Mouse (Mus musculus): ENCODE data around the gene Ints6. TPM values are rescaled to one million over a fixed set of nuclear protein-coding genes. Genes with fewer than 3 reads are reported as not detected.

Ints6 gene
- polyA plus RNA-seq, 1 experiment from 2014 or later, result 12.6 TPM

DNA sequence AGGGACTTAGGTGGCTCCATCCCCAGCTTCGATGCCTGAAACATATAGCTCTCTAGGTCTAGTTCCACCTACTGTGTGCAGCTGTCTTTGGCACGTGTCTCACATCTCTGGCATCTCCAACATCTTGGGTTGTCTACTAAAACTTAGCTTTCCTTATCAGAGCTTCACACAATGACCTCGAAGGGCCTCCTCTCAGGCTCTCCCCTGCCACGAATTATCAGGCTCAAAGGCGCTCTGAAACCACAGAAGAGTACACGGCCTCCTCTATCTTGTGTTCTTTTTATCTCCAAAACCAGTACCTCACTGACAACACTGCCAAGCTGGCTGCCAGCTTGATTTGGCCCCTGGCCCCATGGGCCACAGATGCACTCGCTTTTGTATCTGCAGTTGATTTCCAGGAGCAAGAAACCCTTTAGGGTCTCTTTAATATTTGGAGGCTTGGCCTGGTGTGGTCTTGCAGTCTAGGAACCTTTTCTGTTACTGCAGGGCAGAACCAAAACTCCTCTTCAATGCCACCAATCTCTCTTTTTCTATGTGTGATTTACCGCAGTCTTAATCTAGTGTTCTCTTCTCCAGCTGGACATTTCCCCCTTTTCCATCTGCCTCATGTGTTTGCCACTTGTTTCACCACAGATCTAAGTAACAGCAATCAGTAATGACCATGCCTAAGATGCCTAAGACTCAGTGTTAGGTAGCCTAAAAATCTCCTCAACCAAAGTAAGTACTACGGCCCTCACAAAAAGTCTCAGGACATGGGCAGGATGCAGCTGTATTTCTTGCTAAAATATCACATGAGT, 19.7 kb upstream of the Ints6 start:
- H3K9ac ChIP-seq (ENCODE audit: low read depth, low read length), result no peak overlapping the region
- H3K9me3 ChIP-seq (ENCODE audit: control insufficient read depth, low read length), result no peaks in the 10 kb centered on the region
- no peak overlapping the region for H3K4me2 ChIP-seq (ENCODE audit: low read length)
- H3K27ac ChIP-seq (ENCODE audit: low read depth, low read length), result no peak overlapping the region
- H3K36me3 ChIP-seq (ENCODE audit: control insufficient read depth, insufficient read depth, low read length), result no peaks in the 10 kb centered on the region
- no peak overlapping the region for H3K4me3 ChIP-seq (ENCODE audit: low read length)
- no peaks in the 10 kb centered on the region for H3K4me1 ChIP-seq (ENCODE audit: control insufficient read depth, insufficient read depth, low read depth, low read length)
- WGBS, result 87% methylated on average over 9 of the region's 9 CpGs
- no peaks in the 10 kb centered on the region for H3K27me3 ChIP-seq (replicated peaks; ENCODE audit: control insufficient read depth, insufficient read depth, low read length)
- no peak for ATAC-seq

DNA sequence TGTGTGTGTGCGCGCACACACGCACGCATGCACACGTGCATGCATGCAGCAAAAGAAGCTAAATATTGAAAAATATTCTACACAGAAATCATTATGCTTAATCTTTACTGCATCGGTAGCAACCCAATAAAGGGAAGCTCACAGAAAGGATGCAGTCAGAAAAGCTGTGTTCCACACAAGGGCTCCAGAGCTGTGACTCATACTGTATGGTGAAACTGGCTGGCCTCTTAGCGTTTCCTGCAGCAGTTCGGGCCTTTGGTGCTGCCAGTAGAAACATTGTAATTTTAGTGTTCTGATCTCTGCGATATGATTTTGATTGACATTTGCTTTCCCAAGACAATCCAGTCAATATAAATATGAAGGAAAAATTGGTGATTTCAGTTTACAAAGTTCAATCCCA, 17.1 kb upstream of the Ints6 start:
- H3K4me1 ChIP-seq (ENCODE audit: control insufficient read depth, insufficient read depth, low read depth, low read length), result no peaks in the 10 kb centered on the region
- no peak for ATAC-seq
- no peaks in the 10 kb centered on the region for H3K27me3 ChIP-seq (replicated peaks; ENCODE audit: control insufficient read depth, insufficient read depth, low read length)
- H3K9me3 ChIP-seq (ENCODE audit: control insufficient read depth, low read length), result no peaks in the 10 kb centered on the region
- 95% methylated on average over 9 of the region's 9 CpGs for WGBS
- no peak overlapping the region for H3K27ac ChIP-seq (ENCODE audit: low read depth, low read length)
- H3K9ac ChIP-seq (ENCODE audit: low read depth, low read length), result no peak overlapping the region
- H3K36me3 ChIP-seq (ENCODE audit: control insufficient read depth, insufficient read depth, low read length), result no peaks in the 10 kb centered on the region
- no peak overlapping the region for H3K4me3 ChIP-seq (ENCODE audit: low read length)
- H3K4me2 ChIP-seq (ENCODE audit: low read length), result no peak overlapping the region

DNA sequence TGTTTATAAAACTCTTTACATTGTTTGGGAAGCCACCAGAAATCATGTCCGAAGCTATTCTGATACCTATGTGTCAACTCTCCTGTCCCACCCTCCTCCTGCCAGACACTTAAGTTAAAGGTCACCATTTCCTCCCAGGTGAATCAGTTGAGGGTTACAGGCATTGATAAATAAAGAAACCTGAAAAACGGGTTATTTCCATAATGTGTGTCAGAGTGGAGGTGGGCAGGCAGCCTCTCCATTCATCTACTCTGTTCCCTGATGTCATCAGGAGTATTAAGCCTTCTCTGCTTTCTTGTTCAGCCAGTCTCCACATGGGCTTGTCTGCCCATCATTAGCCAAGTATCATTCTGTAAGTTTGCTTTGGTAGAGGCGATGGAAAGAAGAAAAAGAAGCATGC, 14.1 kb upstream of the Ints6 start:
- no peak overlapping the region for H3K4me2 ChIP-seq (ENCODE audit: low read length)
- H3K4me3 ChIP-seq (ENCODE audit: low read length), result no peak overlapping the region
- H3K27ac ChIP-seq (ENCODE audit: low read depth, low read length), result no peak overlapping the region
- 85% methylated on average over 3 of the region's 3 CpGs for WGBS
- no peaks in the 10 kb centered on the region for H3K4me1 ChIP-seq (ENCODE audit: control insufficient read depth, insufficient read depth, low read depth, low read length)
- no peak overlapping the region for H3K9ac ChIP-seq (ENCODE audit: low read depth, low read length)
- no peaks in the 10 kb centered on the region for H3K27me3 ChIP-seq (replicated peaks; ENCODE audit: control insufficient read depth, insufficient read depth, low read length)
- no peaks in the 10 kb centered on the region for H3K9me3 ChIP-seq (ENCODE audit: control insufficient read depth, low read length)
- no peaks in the 10 kb centered on the region for H3K36me3 ChIP-seq (ENCODE audit: control insufficient read depth, insufficient read depth, low read length)
- no peak for ATAC-seq

DNA sequence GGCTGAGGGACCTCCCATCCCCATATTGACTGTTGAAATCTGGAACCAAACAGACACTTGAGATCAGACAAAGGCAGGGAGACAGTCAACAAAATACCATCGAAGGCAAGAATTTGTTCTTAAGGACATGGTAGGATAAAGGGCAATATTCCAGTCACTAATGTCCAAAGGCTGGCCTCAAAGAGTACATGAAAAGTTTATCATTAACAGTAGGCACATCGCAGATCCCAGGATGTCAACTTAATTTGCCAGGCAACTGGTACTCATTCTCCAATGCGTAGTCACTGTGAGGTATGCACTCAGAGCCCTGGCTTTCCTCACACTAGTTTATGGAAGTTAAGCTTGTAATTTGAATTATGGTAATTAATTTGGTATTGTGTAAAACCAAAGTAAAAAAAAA, 13.3 kb upstream of the Ints6 start:
- Histone ChIP-seq H3K4me1 (ENCODE audit: control insufficient read depth, insufficient read depth, low read depth, low read length) (no peaks in the 10 kb centered on the region), H3K4me2 (ENCODE audit: low read length) (no peak overlapping the region), H3K4me3 (ENCODE audit: low read length) (no peak overlapping the region), H3K9ac (ENCODE audit: low read depth, low read length) (no peak overlapping the region), H3K27me3 (replicated peaks; ENCODE audit: control insufficient read depth, insufficient read depth, low read length) (no peaks in the 10 kb centered on the region), H3K27ac (ENCODE audit: low read depth, low read length) (no peak overlapping the region), H3K36me3 (ENCODE audit: control insufficient read depth, insufficient read depth, low read length) (no peaks in the 10 kb centered on the region), H3K9me3 (ENCODE audit: control insufficient read depth, low read length) (no peaks in the 10 kb centered on the region)
- WGBS, result 89% methylated on average over 3 of the region's 3 CpGs
- no peak for ATAC-seq

DNA sequence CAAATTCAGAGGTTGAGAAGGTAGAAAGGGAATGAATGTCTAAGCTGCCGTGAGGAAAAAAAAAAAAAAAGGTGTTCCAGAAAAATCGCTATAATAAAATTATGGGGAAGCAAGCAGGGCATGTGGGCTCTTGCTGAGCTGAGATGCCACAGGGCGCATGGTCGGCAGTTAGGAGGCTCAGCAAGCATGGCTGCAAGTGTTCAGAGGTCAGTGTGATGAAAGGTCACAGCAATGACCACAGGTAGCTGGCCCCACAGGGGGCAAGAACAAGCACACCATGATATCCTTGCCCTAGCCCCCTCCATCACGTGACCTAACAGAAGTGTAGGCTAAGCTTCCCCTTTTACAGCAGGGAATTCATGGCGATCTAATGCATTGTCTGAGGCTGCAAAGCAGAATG, 12.8 kb upstream of the Ints6 start:
- no peaks in the 10 kb centered on the region for H3K4me1 ChIP-seq (ENCODE audit: control insufficient read depth, insufficient read depth, low read depth, low read length)
- H3K9ac ChIP-seq (ENCODE audit: low read depth, low read length), result no peak overlapping the region
- H3K27ac ChIP-seq (ENCODE audit: low read depth, low read length), result no peak overlapping the region
- no peak for ATAC-seq
- H3K4me2 ChIP-seq (ENCODE audit: low read length), result no peak overlapping the region
- H3K27me3 ChIP-seq (replicated peaks; ENCODE audit: control insufficient read depth, insufficient read depth, low read length), result no peaks in the 10 kb centered on the region
- 85% methylated on average over 6 of the region's 6 CpGs for WGBS
- no peaks in the 10 kb centered on the region for H3K9me3 ChIP-seq (ENCODE audit: control insufficient read depth, low read length)
- no peak overlapping the region for H3K4me3 ChIP-seq (ENCODE audit: low read length)
- H3K36me3 ChIP-seq (ENCODE audit: control insufficient read depth, insufficient read depth, low read length), result no peaks in the 10 kb centered on the region

DNA sequence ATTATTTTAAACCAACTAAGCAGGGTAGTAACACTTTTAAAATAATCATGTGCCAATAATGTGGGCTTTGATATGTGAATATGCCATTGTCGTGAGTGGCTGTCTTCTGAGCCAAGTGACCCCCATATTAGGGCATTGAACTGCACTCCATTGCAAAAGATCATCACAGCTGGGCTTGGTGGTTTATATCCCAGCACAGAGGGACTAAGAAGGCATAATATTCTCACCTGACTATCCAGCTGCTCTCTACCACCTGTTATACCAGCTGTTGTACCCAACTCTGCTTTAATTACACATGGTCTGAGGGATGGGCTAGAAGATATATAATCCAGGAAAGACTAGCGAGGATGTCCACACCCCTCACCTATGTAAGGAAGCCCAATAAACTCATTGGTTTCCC, 4.4 kb upstream of the Ints6 start:
- H3K9me3 ChIP-seq (ENCODE audit: control insufficient read depth, low read length), result no peaks in the 10 kb centered on the region
- H3K27me3 ChIP-seq (replicated peaks; ENCODE audit: control insufficient read depth, insufficient read depth, low read length), result no peaks in the 10 kb centered on the region
- no peaks in the 10 kb centered on the region for H3K4me1 ChIP-seq (ENCODE audit: control insufficient read depth, insufficient read depth, low read depth, low read length)
- no peak overlapping the region for H3K4me2 ChIP-seq (ENCODE audit: low read length)
- no peaks in the 10 kb centered on the region for H3K36me3 ChIP-seq (ENCODE audit: control insufficient read depth, insufficient read depth, low read length)
- no peak overlapping the region for H3K4me3 ChIP-seq (ENCODE audit: low read length)
- no peak overlapping the region for H3K9ac ChIP-seq (ENCODE audit: low read depth, low read length)
- no peak overlapping the region for H3K27ac ChIP-seq (ENCODE audit: low read depth, low read length)
- no peak for ATAC-seq
- WGBS, result 85% methylated on average over 2 of the region's 2 CpGs

DNA sequence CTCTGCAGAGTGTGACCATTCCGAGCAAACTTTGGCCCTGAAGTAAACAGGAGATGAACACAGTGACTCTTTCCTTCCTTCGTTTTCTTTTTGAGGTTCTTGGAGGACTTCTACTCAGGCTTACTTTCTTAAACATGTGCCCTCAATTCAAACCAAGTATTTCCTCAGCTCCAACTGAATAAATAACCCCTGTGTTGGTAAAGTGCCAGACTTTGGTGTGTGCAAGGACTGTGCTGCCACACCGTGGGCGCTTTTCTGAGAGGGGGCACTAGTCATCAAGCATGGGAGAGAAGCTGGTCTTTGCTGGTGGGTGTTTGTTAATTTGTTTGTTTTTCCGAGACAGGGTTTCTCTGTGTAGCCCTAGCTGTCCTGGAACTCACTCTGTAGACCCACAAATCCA, 3.4 kb upstream of the Ints6 start:
- Histone ChIP-seq H3K36me3 (ENCODE audit: control insufficient read depth, insufficient read depth, low read length) (no peaks in the 10 kb centered on the region), H3K4me1 (ENCODE audit: control insufficient read depth, insufficient read depth, low read depth, low read length) (peaks cover 2% of the 10 kb centered on the region), H3K4me3 (ENCODE audit: low read length) (no peak overlapping the region), H3K4me2 (ENCODE audit: low read length) (no peak overlapping the region), H3K9me3 (ENCODE audit: control insufficient read depth, low read length) (no peaks in the 10 kb centered on the region), H3K27me3 (replicated peaks; ENCODE audit: control insufficient read depth, insufficient read depth, low read length) (no peaks in the 10 kb centered on the region), H3K9ac (ENCODE audit: low read depth, low read length) (no peak overlapping the region), H3K27ac (ENCODE audit: low read depth, low read length) (no peak overlapping the region)
- ATAC-seq, result no peak
- WGBS, result 73% methylated on average over 5 of the region's 5 CpGs

DNA sequence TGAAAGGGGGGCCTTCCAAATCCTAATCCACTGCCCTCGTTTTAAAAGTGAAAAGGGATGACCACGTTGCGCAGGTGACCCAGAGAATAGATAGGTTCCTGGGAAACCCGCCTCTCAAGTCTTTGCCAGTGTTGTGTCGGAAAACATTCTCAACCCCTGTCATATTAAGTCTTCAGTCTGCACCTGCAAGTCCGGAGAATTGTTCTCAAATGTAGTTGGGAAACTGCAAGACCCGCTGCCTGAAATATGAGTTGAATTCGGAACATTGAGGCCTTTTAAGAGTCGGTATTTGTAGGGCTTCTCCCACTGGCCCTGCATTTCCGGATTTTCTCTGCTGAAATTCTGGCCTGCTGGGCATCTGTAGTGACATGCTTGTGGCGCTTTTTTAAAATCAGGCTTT, 974 bp upstream of the Ints6 start:
- WGBS, result 3% methylated on average over 11 of the region's 11 CpGs
- Histone ChIP-seq H3K4me2 (ENCODE audit: low read length) (peak overlapping the region; percentile 85), H3K4me1 (ENCODE audit: control insufficient read depth, insufficient read depth, low read depth, low read length) (peaks cover 5% of the 10 kb centered on the region), H3K9me3 (ENCODE audit: control insufficient read depth, low read length) (no peaks in the 10 kb centered on the region), H3K4me3 (ENCODE audit: low read length) (peak overlapping the region; percentile 98), H3K27me3 (replicated peaks; ENCODE audit: control insufficient read depth, insufficient read depth, low read length) (no peaks in the 10 kb centered on the region), H3K9ac (ENCODE audit: low read depth, low read length) (peak overlapping the region; percentile 92), H3K36me3 (ENCODE audit: control insufficient read depth, insufficient read depth, low read length) (no peaks in the 10 kb centered on the region), H3K27ac (ENCODE audit: low read depth, low read length) (peak overlapping the region; percentile 97)
- ATAC-seq, result no peak

DNA sequence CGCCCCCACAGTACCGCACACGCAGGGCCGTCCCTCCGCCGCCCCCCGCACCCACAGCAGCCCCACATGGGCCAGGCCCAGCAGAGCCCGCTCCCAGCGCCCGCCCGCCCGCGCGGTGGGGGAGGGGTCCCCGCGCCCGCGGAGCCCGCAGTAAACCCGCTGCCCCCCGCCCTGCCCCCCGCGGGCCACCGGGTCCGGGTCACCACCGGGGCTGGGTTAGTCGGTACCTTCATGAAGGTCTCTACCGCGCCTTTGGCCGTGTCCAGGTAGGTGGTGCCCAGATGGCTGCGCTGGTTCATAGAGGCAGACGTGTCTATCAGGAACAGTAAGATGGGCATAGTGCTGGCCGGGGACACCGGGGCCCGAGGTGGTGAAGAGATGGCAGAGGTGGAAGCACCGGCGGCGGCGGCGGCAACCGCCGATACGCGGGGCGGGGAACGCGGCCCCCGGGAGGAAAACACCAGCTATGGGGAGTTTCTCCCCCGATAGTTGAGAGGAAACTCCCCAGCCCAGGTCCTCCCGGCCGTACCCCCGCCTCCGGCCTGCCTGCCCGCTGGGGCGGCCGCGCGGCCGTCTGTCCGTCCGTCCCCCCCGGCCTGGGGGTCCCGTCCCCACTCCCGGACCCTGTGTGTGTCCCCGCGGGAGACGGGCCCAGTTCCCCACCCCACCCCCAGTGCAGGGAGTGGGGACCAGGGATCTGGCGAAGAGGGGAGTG, 491 bp downstream of the Ints6 start:
- H3K9ac ChIP-seq (ENCODE audit: low read depth, low read length), result peak overlapping the region; percentile 97
- no peaks in the 10 kb centered on the region for H3K27me3 ChIP-seq (replicated peaks; ENCODE audit: control insufficient read depth, insufficient read depth, low read length)
- 1% methylated on average over 43 of the region's 68 CpGs for WGBS
- peaks cover 5% of the 10 kb centered on the region for H3K4me1 ChIP-seq (ENCODE audit: control insufficient read depth, insufficient read depth, low read depth, low read length)
- ATAC-seq, result peak; percentile 29
- H3K9me3 ChIP-seq (ENCODE audit: control insufficient read depth, low read length), result no peaks in the 10 kb centered on the region
- H3K27ac ChIP-seq (ENCODE audit: low read depth, low read length), result peak overlapping the region; percentile 99
- H3K4me3 ChIP-seq (ENCODE audit: low read length), result peak overlapping the region; percentile 98
- H3K4me2 ChIP-seq (ENCODE audit: low read length), result peak overlapping the region; percentile 83
- no peaks in the 10 kb centered on the region for H3K36me3 ChIP-seq (ENCODE audit: control insufficient read depth, insufficient read depth, low read length)

Data from hindbrain, embryonic 16.5 days (tissue).